Mouse (Mus musculus): ENCODE measurements around the gene Myo7a.

GRCm38 (mm10) chr7:98162239-98162638 lies 42.9 kb upstream of the Myo7a start:
- TF ChIP-seq CTCF (IDR thresholded peaks at IDR 0.05) (no peak), EP300 (IDR thresholded peaks at IDR 0.05) (no peak)

Measured in lung, postnatal 0 days (tissue).